Mouse (Mus musculus) kidney, adult 2 months (tissue): ENCODE data around the gene Bloc1s6. TPM values are rescaled to one million over a fixed set of nuclear protein-coding genes. Genes with fewer than 3 reads are reported as not detected.

ENCODE experiments used
- DNase-seq: peaks from one replicate; pipeline ENCODE4 v3.0.0; 2021
- H3K27ac ChIP-seq: fragments of 200-500 bp; 2 replicates; pipeline ENCODE4 v1.5.1; 2012; ENCODE audit warnings: low read depth, low read length, control low read depth, inconsistent platforms; ENCODE audit not compliant: insufficient read depth
- H3K27me3 ChIP-seq: fragments of 200-500 bp; replicated peaks from 2 replicates; pipeline ENCODE4 v1.6.1; 2012; ENCODE audit warnings: mild to moderate bottlenecking, moderate library complexity, low read length, inconsistent platforms; ENCODE audit not compliant: control insufficient read depth, insufficient read depth
- H3K36me3 ChIP-seq: fragments of 200-500 bp; 2 replicates; pipeline ENCODE4 v1.6.1; 2012; ENCODE audit warnings: mild to moderate bottlenecking, moderate library complexity, low read length, inconsistent platforms; ENCODE audit not compliant: control insufficient read depth, insufficient read depth
- H3K4me1 ChIP-seq: fragments of 200-500 bp; 2 replicates; pipeline ENCODE4 v1.6.1; 2011; ENCODE audit warnings: low read length; ENCODE audit not compliant: control insufficient read depth, insufficient read depth
- H3K4me3 ChIP-seq: fragments of 200-500 bp; 2 replicates; pipeline ENCODE4 v1.5.1; 2011; ENCODE audit warnings: mild to moderate bottlenecking, low read depth, low read length, control low read depth; ENCODE audit not compliant: insufficient read depth
- CTCF ChIP-seq: fragments of 200-500 bp; conservative IDR thresholded peaks from 2 replicates; pipeline ENCODE4 v1.5.1; 2011; ENCODE audit warnings: low read depth, mild to moderate bottlenecking, control low read depth, low read length, moderate library complexity, mixed read lengths; ENCODE audit not compliant: insufficient read depth, insufficient read length
- POLR2A ChIP-seq: fragments of 200-500 bp; IDR thresholded peaks from one replicate; pipeline ENCODE4 v1.6.1; 2011; ENCODE audit warnings: low read depth, low read length, control low read depth
- WGBS: fragments of 180-500 bp; shearing (Covaris S2); methylation state at CpG from one replicate; pipeline ENCODE4 v1.1.7; 2018; 5-methylcytosine and 5-hydroxymethylcytosine counted together
- polyA plus RNA-seq: library from polyadenylated mRNA; depleted of rRNA; stranded (reverse); fragments of >200 nt; gene quantifications from 2 replicates; pipeline ENCODE4 v1.2.3, GENCODE M21; 2012

Bloc1s6 gene
- polyA plus RNA-seq, 1 experiment, result 29.2 TPM

DNA sequence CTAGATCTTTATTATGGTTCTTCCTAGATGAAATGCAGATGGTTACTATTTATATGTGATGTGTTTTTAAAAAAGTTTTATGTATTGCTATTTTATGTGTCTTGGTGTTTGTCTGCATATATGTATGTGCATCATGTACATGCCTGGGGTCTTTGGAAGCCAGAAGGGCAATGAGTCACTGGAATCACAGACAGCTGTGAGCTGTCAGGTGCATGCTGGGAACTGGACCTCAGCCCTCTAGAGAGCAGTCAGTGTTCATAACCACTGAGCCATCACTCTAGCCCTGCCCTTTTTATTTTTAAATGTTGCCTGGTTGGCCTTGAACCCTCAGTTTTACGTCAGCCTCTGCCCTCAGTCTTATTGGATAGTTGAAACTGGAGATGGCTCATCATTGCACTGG lies 29.1 kb upstream of the Bloc1s6 start:
- no peak for DNase-seq
- H3K4me1 ChIP-seq, result no peaks in the 10 kb centered on the region
- H3K4me3 ChIP-seq, result no peak overlapping the region
- no peak overlapping the region for H3K27ac ChIP-seq
- WGBS, result 68% methylated on average over 1 of the region's 1 CpGs
- H3K27me3 ChIP-seq, result no peaks in the 10 kb centered on the region
- H3K36me3 ChIP-seq, result no peaks in the 10 kb centered on the region
- TF ChIP-seq CTCF, result no peak
- no peak for TF ChIP-seq POLR2A

- TF ChIP-seq CTCF (no peak), POLR2A (no peak)
- Histone ChIP-seq H3K36me3 (no peaks in the 10 kb centered on the region), H3K27me3 (no peaks in the 10 kb centered on the region), H3K4me1 (no peaks in the 10 kb centered on the region), H3K4me3 (no peak overlapping the region), H3K27ac (no peak overlapping the region)
- 71% methylated on average over 3 of the region's 3 CpGs for WGBS
- DNase-seq, result no peak
Observed at GRCm38 (mm10) chr2:122711911-122712310, 26.4 kb upstream of the Bloc1s6 start.

GRCm38 (mm10) chr2:122712848-122713247 lies 25.5 kb upstream of the Bloc1s6 start:
- no peaks in the 10 kb centered on the region for H3K36me3 ChIP-seq
- no peaks in the 10 kb centered on the region for H3K4me1 ChIP-seq
- H3K27me3 ChIP-seq, result no peaks in the 10 kb centered on the region
- no peak for DNase-seq
- H3K27ac ChIP-seq, result no peak overlapping the region
- TF ChIP-seq POLR2A (no peak), CTCF (no peak)
- no peak overlapping the region for H3K4me3 ChIP-seq
- 79% methylated on average over 2 of the region's 2 CpGs for WGBS

DNA sequence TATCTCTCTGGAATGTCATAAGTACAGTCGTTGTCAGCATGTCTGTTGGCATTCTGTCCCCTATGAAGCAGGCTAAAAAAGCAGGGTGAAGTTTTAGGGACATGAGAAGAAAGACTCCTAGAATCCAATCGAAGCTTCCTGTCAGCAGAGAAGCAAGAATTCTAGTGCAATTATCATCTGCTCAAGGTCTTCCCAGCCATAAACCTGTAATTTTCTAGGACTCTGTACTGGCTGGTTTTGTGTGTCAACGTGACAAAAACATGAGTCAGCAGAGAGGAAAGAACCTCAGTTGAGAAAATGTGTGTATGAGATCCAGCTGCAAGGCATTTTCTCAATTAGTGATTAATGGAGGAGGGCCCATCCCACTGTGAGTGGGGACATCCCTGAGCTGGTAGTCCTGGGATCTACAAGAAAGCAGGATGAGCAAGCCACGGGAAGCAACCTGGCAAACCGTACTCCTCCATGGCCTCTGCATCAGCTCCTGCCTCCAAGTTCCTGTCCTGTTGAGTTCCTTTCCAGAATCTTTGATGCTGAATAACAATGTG lies 23.1 kb upstream of the Bloc1s6 start:
- no peaks in the 10 kb centered on the region for H3K36me3 ChIP-seq
- H3K4me1 ChIP-seq, result no peaks in the 10 kb centered on the region
- no peak overlapping the region for H3K4me3 ChIP-seq
- DNase-seq, result no peak
- no peak overlapping the region for H3K27ac ChIP-seq
- no peaks in the 10 kb centered on the region for H3K27me3 ChIP-seq
- 66% methylated on average over 5 of the region's 5 CpGs for WGBS
- TF ChIP-seq POLR2A (no peak), CTCF (no peak)

GRCm38 (mm10) chr2:122716301-122716842 lies 21.9 kb upstream of the Bloc1s6 start:
- Histone ChIP-seq H3K36me3 (no peaks in the 10 kb centered on the region), H3K4me3 (no peak overlapping the region), H3K4me1 (no peaks in the 10 kb centered on the region), H3K27ac (no peak overlapping the region), H3K27me3 (no peaks in the 10 kb centered on the region)
- TF ChIP-seq CTCF, result no peak
- TF ChIP-seq POLR2A, result no peak
- WGBS, result 58% methylated on average over 3 of the region's 3 CpGs
- no peak for DNase-seq

DNA sequence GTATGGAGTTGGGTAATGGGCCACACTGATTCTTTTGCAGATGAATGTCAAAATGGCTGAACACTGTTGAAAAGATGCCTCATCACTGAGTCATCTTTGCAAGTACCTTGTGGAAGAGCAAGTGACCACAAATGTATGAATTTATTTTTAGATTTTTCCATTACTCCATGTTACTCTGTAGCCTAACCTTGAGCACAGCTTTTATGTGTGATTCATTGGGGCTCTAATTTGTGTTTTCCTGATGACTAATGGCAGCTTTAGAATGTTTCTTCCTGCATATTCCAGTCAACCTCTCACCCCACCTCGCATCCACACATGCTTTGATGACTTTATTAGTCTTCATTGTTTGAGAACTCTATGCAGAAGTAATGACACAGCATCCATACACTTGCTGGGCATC lies 19.1 kb upstream of the Bloc1s6 start:
- TF ChIP-seq CTCF (no peak), POLR2A (no peak)
- 41% methylated on average over 1 of the region's 1 CpGs for WGBS
- Histone ChIP-seq H3K27me3 (no peaks in the 10 kb centered on the region), H3K36me3 (no peaks in the 10 kb centered on the region), H3K27ac (no peak overlapping the region), H3K4me3 (no peak overlapping the region), H3K4me1 (no peaks in the 10 kb centered on the region)
- DNase-seq, result no peak

DNA sequence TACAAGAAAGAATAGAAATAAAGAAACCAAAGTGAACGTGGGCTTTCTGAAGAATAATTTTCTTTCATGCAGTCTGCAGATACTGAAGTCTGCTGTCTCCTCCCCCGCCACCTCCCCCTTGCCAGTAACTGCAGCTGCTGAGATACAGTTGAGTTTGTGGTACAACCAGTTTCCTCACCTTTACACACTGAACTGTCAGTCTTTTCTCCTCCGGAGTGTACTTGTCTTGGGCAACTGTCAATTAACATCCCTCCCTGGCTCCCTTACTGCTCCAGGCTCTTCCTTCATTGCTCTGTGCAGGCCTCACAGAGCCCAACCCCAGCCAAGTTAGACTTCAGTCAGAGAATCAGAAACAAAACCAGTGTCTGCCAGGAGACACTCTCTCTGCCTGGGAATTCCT lies 17.7 kb upstream of the Bloc1s6 start:
- no peaks in the 10 kb centered on the region for H3K4me1 ChIP-seq
- no peak overlapping the region for H3K4me3 ChIP-seq
- TF ChIP-seq POLR2A (no peak), CTCF (no peak)
- H3K27ac ChIP-seq, result no peak overlapping the region
- 67% methylated on average over 3 of the region's 3 CpGs for WGBS
- H3K36me3 ChIP-seq, result no peaks in the 10 kb centered on the region
- DNase-seq, result no peak
- H3K27me3 ChIP-seq, result no peaks in the 10 kb centered on the region
